Mouse (Mus musculus) myocyte (in vitro differentiated cells): ENCODE results near the gene Setd7.

Experiments
- POLR2A ChIP-seq: IDR thresholded peaks from one replicate; pipeline ENCODE4 v1.6.1; 2011; ENCODE audit warnings: low read depth, mild to moderate bottlenecking, control low read depth, moderate library complexity; ENCODE audit not compliant: insufficient read length
- USF1 ChIP-seq: IDR thresholded peaks from one replicate; pipeline ENCODE4 v1.6.1; 2011; ENCODE audit warnings: low read depth, mild to moderate bottlenecking, control low read depth, moderate library complexity

DNA sequence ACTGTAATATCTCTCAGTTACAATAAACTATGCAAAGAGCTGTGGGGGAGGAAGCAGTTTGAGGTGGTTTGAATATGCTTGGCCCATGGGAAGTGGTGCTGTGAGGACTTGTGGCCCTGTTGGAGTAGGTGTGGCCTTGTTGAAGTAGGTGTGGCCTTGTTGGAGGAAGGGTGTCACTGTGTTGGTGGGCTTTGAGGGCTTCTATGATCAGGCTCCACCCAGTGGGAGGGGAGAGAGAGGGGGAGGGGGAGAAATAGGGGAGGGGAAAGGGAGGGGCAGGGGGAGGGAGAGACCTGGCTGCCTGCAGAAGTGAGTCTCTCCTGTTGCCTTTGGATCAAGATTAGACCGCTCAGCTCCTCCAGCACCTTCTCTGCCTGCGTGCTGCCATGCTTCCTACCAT, 40.8 kb upstream of the Setd7 start:
- TF ChIP-seq POLR2A, result no peak
- no peak for TF ChIP-seq USF1
